Mouse (Mus musculus): ENCODE results near the gene Cops3.
A peak's percentile ranks its signal among the peaks of the same experiment; 100 is the strongest.

Gene Cops3

DNA sequence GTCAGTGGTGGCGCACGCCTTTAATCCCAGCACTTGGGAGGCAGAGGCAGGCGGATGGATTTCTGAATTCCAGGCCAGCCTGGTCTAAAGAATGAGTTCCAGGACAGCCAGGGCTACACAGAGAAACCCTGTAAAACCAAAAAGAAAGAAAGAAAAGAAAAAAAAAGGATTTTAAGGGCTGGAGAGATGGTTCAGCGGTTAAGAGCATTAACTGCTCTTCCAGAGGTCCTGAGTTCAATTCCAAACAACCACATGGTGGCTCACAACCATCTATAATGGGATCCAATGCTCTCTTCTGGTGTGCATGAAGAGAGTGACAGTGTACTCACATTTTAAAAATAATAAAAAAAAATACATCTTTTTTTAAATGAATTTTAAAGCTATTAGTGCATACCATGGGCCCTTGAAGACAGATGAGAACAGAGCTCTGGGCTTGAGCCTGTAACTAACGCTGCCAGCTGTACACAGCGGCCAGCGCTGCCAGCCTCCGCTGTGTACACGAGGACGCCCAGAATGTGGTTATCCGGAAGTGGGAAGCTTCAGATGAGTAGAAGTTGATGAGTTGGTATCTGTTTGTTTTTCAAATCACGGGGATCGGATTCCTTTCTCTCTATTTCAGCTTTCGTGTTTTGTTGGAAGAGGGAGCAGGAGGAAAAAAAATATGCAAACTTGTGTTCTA lies 29.0 kb downstream of the Cops3 start:
- no peak for DNase-seq (ENCODE audit: low read depth, low spot score)

GRCm38 (mm10) chr11:59809670-59810474 lies 29.8 kb downstream of the Cops3 start, which contains the start of gene Flcn:
Gene Flcn (minus strand): TSS chr11:59810016.
- peak; percentile 86 for DNase-seq (ENCODE audit: low read depth, low spot score)

DNA sequence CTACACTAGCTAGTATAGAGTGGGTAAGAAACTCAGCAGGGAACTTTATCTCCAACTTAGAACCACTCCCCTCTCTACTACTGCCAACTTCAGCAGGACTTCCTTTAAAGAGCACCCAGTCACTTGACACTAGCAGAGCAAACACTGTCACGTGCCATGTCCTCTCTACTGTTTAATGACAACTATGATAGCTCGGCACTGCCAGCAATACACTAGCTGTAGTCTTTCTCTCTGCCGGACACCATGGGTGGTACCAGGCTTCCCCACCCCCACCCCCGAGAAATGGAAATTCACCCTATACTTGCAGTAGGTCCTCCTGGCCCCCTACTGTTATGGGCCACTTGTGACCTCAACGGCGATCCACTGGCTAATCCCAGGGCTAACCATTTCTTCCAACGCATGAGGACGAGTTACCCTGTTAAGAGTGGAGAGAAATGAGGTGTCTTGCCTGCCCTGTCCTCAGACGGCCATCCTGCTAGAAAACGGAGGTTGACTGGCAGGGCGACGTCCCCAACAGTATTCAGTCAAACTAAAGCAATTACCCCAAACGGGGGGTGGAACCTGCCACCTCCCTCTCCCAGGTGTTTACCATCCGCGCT lies 30.5 kb downstream of the Cops3 start:
- DNase-seq (ENCODE audit: low read depth, low spot score), result peak; percentile 80

DNA sequence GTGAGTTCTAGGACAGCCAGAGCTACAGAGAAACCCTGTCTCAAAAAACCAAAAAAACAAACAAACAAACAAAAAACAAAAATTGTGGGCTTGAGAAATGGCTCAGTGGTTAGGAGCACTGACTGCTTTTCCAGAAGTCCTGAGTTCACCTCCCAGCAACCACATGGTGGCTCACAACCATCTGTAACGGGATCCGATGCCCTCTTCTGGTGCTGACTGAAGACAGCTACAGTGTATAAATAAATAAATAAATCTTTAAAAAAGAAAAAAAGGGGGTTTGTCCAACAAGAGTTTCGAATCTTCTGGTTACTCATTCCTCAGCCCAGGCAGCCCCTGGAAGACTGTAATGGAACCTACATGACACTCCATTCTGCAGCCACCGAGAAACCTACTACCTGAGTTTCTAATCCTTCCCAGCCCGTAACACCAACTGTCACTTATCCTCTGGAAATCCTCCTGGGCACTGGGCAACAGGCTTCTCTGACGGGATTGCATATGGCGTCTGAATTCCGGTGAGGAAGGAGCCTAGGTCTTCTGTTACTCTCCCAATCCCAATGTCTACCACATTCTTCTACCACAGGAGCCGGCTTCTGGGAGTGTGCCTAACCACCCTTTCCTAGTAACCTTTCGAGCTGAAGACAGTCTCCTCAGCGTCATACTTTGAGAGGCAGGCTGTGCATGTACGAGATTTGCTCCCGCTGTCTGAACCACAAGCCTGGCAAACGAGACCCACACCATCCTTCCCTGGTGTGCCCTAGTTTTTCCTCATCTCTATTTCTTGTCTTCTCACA lies 31.3 kb downstream of the Cops3 start:
- no peak for DNase-seq (ENCODE audit: low read depth, low spot score)

GRCm38 (mm10) chr11:59805656-59806055 lies 34.0 kb downstream of the Cops3 start:
- DNase-seq (ENCODE audit: low read depth, low spot score), result peak; percentile 38

- no peak for DNase-seq (ENCODE audit: low read depth, low spot score)
Measured at GRCm38 (mm10) chr11:59805256-59805655, 34.4 kb downstream of the Cops3 start.

GRCm38 (mm10) chr11:59804409-59805110 lies 35.1 kb downstream of the Cops3 start:
- peak; percentile 74 for DNase-seq (ENCODE audit: low read depth, low spot score)

- DNase-seq (ENCODE audit: low read depth, low spot score), result peak; percentile 65
Measured at GRCm38 (mm10) chr11:59803516-59803915, 36.1 kb downstream of the Cops3 start.

GRCm38 (mm10) chr11:59801881-59802280 lies 37.8 kb downstream of the Cops3 start:
- DNase-seq (ENCODE audit: low read depth, low spot score), result no peak

DNA sequence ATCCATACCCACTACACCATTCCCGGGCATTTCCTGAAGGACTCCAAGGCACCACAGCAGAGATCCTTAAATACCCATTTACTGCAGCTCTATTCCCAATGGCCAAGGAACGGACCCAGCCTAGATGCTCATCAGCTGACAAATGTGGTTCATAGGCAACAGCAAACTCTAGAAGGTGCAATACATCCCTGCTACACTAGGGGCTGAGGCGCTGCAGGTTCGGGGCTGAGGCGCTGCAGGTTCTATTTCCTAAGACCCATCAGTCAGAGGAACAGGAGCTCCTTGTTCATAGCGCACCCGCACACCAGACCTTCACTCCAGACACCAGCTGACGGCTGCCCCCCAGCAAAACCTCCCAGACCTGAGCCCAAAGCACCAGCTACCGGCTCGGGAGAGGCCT lies 39.2 kb downstream of the Cops3 start:
- DNase-seq (ENCODE audit: low read depth, low spot score), result no peak

DNA sequence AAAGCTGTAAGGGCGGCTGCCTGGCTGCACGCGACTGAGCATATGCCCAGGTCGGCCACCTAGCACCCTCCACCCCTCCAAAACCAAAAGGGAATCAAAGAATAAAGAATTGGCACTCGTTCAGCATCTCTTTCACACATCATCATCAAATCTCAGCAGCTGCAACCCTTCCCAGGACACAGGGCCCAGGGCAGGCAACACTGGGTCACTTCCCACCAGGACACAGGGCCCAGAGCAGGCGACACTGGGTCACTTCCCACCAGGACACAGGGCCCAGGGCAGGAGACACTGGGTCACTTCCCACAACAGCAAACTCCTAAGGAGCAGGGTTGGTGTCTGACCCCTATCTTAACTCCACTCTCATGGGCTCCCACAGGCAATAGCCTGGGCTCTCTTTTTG lies 46.2 kb downstream of the Cops3 start:
- DNase-seq (ENCODE audit: low read depth, low spot score), result no peak

DNA sequence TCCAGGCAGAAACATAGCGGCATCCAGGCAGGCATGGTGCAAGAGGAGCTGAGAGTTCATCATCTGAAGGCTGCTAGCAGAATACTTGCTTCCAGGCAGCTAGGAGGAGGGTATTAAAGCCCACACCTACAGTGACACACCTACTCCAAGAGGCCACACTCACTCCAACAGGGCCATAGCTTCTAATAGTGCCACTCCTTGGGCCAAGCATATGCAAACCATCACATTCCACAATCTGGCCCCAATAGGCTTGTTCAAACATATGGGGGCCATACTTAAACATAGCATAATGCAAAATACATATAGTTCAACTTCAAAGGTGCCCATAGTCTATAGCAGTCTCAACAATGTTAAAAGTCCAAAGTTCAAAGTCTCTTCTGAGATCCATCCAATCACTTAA lies 50.3 kb downstream of the Cops3 start:
- no peak for DNase-seq (ENCODE audit: low read depth, low spot score)

- DNase-seq (ENCODE audit: low read depth, low spot score), result no peak
Measured at GRCm38 (mm10) chr11:59787199-59787781, 52.3 kb downstream of the Cops3 start, which contains the start of gene Pld6. Gene Pld6 (minus strand): TSS chr11:59787645.

- no peak for DNase-seq (ENCODE audit: low read depth, low spot score)
Measured at GRCm38 (mm10) chr11:59786444-59787198, 53.0 kb downstream of the Cops3 start.

DNA sequence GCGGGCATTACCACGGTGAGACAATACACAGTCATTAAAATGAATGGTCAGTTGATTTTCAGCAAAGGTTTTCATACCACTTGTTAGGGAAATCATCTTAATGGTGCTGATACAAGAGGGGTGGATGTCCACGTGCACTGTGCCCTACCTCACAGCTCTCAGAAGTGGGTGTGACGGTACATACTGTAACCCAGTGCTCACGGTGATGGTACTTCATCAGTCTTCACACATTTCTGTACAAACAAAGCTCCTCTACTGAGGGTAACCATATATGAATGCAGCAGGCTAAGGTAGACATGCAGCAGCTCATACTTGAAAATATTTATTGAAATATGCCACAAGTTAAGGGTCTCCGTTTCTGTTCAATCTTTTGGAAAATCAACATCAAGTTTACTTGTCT lies 56.0 kb downstream of the Cops3 start:
- DNase-seq (ENCODE audit: low read depth, low spot score), result no peak

DNA sequence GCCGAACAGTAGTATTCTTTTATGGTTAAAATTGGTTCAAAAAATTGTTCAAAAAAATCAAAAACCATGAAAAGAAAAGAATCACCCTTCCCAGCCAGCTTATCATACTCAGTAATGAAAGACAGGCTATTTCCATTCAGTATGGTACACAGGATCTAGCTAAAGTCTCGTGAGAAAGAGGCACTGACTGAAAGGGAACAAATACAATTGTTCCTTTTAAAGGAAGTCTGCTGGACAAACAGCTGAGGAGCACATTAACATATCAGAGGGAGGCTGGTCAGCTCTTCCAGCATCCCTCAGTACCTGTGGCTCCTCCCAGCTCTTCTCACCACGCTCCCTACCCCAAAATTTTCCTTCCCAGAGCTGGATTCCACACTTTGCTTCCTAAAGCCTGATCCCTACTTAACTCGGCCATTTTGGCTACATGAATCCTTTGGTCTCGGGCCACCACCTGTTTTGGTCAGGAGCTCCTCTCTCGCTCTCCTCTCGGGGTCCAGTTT lies 57.5 kb downstream of the Cops3 start:
- DNase-seq (ENCODE audit: low read depth, low spot score), result no peak

- DNase-seq (ENCODE audit: low read depth, low spot score), result no peak
Measured at GRCm38 (mm10) chr11:59780241-59780640, 59.4 kb downstream of the Cops3 start.

DNA sequence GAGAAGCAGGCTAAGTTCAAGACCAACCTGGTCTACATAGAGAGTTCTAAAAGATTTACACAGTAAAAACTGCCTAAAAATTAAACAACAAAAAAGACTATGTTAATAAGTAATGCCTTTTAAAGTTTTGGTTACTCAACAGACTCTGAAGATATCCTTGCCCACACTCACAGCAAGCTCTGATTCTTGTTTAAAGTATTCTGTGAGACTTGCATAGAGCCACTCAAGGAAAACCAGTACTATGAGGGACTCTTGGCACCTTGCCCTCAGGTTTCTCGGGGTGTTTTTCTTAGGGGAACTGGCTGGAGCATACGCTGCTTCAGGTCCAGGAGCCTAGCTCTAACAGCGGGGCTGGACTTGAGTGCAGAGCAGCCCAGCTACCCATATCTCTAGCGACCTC lies 60.2 kb downstream of the Cops3 start:
- DNase-seq (ENCODE audit: low read depth, low spot score), result no peak

DNA sequence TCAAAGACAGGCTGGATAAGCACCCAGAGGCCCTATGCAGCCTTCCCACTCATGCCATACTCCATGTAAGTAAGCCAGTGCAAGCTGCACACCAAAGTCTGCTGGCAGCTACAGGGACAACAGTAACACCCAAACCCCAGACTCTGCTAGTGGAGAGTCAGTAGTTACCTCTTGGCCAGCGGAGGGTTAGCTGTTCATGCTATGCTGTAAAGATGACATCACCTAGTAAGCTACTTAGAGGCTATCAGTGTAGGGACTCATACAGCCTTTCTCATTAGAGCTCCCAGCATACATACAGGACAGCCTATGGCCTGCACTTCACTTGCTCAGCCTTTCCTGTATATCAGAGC lies 60.8 kb downstream of the Cops3 start:
- no peak for DNase-seq (ENCODE audit: low read depth, low spot score)

All from skeletal muscle tissue, adult 2 months (tissue).